Mouse (Mus musculus): ENCODE results near the gene Ttc28. TPM values are rescaled to one million over a fixed set of nuclear protein-coding genes. Genes with fewer than 3 reads are reported as not detected.
A peak's percentile ranks its signal among the peaks of the same experiment; 100 is the strongest.

Ttc28 gene
- total RNA-seq, 2 experiments from 2014 or later, result 0.29 to 0.89 TPM

GRCm38 (mm10) chr5:111261733-111262573 lies 382.4 kb downstream of the Ttc28 start:
- ATAC-seq (ENCODE audit: poor library complexity, severe bottlenecking), result no peak

DNA sequence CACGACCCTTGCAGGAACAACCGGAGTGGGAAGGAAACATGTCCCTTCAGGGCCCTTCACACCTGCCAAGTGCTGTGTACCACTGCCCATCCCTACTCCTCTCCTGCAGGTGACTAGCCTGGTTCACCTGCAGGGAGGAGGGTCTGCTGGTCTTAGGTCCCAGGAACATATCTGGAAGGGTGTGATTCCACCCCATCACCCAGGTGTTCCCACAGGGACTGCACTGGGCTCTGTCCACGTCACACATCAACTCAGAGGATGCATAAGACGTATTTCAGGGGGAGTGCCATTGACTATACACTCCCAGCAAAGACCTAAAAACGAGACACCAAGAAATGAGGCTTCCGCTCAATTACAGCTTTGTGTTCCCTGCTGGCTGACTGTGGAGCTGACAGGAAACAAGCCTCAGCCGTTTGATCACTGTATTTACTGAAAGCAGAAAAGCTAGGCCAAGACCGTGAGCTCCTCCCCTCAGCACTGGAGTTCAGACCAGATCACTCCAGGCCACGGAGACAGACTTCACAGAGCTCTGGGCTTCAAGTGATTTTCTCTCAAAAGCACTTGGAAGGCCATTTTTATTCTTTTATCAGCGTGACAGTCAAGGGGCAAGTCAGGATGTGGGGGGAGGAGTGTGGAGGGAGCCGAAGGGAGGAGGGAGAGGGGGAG lies 383.1 kb downstream of the Ttc28 start:
- ATAC-seq (ENCODE audit: poor library complexity, severe bottlenecking), result no peak

DNA sequence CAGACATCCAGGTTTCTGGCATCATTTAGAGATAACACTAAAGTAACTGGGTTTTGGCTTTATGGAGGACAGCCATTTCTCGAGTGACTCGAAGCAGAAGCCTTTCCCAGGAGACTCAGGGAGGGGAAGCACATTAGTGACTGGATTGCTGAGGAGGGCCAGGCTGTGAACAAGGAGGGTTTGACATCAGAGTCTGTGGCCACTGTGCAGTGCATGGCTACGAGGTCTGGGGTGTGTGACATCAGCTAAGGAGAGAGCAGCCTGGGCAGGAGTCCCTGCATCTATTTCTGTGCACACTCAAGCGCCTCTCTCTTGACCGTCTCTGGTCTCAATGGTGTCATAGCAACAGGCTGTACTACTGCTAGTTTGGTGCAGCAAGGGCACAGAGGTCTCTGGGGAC lies 383.8 kb downstream of the Ttc28 start:
- no peak for ATAC-seq (ENCODE audit: poor library complexity, severe bottlenecking)

DNA sequence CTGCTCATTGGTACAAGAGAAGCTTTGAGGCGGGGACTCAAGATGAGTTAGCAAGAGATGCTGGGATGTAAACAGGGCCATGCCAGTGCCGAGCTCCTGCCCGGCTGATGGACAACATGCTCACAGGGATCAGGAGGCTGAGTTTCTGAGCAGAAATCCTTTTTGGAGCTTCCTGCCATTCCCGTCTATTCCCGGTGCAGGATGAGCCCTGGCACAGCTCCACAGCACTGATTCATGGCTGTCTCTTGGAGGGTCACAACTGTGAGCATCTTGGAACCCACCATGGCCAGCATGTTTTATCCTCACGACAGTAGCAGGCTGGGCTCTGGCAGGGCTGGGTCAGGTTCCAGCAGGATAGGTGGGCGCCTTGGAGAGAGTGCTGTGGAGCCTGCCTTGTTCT lies 384.9 kb downstream of the Ttc28 start:
- ATAC-seq (ENCODE audit: poor library complexity, severe bottlenecking), result no peak

DNA sequence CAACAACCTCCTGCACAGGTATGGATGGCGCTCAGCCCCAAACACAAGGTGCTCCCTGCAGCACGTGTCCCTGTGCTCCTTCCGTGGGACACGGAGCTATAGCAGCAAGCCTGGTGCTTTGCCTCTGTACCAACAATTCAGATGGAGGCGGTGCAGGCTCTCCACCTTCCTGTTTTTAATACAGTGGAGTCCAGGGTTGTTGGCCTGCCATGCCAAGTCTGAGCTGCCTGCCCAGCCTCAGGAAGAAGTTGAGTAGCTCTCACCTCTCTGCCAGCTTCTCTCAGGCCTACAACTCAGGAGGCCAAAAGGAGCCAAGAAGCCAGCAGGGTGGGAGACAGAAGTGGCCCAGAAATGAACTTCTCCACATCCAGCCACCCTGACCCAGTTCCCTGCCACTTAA lies 387.1 kb downstream of the Ttc28 start:
- ATAC-seq (ENCODE audit: poor library complexity, severe bottlenecking), result no peak

- no peak for ATAC-seq (ENCODE audit: poor library complexity, severe bottlenecking)
Observed at GRCm38 (mm10) chr5:111267100-111267499, 387.5 kb downstream of the Ttc28 start.

DNA sequence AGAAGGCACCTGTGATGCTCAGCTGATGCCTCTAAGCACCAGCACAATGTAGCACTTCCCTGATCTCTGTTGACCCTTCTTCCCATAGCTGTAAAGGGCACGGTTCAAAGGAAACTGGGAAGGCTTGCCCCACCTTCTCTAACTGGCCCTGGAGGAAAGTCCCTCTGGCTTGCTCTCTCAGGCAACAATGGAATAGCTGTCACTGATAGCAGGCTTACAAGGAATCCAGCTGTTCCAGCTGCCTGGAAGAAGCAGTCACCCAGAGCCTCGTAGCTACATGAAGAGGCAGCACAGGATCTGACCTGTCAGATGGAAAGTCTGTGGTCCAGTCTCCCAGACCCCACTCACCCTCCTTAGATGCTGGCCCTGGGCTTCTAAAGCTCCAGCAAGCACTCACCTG lies 389.2 kb downstream of the Ttc28 start:
- ATAC-seq (ENCODE audit: poor library complexity, severe bottlenecking), result no peak

GRCm38 (mm10) chr5:111269613-111270205 lies 390.1 kb downstream of the Ttc28 start:
- peak; percentile 81 for ATAC-seq (ENCODE audit: poor library complexity, severe bottlenecking)

GRCm38 (mm10) chr5:111270246-111271002 lies 390.8 kb downstream of the Ttc28 start:
- ATAC-seq (ENCODE audit: poor library complexity, severe bottlenecking), result no peak

DNA sequence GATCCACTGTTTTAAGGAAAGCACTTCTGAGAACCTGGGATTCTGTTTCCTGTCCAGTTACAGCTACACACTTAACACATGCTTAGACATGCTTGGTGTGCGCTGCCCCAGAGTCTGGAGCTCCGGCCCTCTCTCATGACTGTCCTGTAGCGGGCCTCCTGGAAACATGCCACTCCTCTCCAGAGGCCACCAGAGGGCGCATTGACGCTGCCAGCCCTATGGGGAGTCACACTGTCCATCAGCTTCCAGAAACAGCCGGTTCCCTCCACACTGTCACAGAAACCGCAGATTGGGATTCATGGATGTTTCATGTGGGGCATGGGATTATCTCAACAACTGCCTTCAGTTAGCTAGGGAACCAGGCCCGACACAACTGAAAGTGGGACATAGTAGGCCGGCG lies 394.0 kb downstream of the Ttc28 start:
- ATAC-seq (ENCODE audit: poor library complexity, severe bottlenecking), result peak; percentile 69

GRCm38 (mm10) chr5:111274948-111275347 lies 395.3 kb downstream of the Ttc28 start:
- ATAC-seq (ENCODE audit: poor library complexity, severe bottlenecking), result no peak

DNA sequence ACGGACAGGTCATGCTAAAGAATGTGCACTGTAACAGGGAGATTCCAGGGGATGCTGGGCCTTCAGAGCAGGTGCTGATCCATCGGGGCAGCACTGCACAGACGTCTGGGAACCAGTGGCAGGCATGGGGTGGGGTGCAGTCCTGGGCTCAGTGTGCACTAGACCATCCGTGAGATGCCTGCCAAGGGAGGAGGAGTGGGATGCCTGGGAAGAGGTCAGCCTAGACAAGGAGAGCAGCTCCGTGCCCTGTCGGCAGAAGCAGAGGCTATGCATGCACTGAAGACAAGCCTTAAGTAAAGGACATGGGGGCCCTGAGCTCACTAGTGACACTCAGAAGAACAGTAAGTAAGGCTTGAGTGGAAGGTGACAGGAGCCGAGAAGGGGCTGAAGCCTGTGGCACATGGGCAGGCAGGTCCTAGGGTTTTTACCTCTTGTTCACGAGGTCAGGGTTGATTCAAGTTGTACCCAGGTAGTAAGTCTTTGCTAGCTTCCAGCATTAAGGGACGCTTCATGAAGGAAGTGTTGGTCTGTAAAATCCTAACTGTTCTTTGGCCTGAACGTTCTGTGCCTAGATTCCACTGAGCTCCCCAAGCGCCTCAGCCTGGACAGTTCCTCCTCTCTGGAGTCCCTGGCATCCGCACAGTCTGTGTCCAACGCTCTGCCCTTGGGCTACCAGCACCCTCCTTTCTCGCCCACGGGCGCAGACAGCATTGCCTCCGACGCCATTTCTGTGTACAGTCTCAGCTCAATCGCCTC lies 405.0 kb downstream of the Ttc28 start:
- no peak for ATAC-seq (ENCODE audit: poor library complexity, severe bottlenecking)

DNA sequence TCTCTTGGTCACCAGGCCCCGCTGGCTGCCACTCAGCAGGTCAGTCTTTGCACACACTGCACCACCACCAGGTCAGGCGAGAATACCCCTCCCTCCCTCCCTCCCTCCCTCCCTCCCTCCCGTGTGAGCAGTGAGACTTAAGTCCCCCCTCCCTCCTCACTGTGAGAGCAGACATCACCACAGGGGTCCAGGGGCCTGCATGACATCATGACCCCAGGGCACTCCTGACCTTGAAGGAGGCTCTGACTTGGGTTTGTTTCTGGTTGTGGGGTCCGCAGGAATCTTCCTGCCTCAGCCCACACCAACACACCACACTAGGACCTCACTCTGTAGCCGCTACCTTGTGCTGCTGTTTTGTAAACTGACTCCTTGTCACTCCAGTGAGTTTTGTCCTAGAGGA lies 408.0 kb downstream of the Ttc28 start:
- no peak for ATAC-seq (ENCODE audit: poor library complexity, severe bottlenecking)

DNA sequence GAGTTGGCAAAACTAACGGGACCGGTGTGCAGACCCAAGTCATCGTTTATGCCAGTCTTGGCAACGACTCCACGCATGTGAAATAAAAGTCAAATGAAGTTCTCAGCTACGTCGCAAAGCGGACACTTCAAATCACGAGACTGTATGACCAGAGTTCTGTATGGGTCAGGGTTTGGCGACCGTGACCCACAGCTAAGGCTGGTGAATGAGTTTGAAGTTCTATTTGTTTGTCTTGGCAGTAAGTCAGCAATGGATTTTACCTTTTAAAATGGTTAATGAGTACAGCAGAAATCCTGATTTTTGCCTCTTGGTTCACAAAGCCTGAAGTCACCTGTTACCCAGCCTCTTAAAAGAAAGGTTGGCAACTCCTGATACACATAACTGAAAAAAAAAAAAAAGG lies 408.9 kb downstream of the Ttc28 start:
- no peak for ATAC-seq (ENCODE audit: poor library complexity, severe bottlenecking)

- ATAC-seq (ENCODE audit: poor library complexity, severe bottlenecking), result no peak
Observed at GRCm38 (mm10) chr5:111290071-111290470, 410.5 kb downstream of the Ttc28 start.

- ATAC-seq (ENCODE audit: poor library complexity, severe bottlenecking), result no peak
Observed at GRCm38 (mm10) chr5:111291639-111292038, 412.0 kb downstream of the Ttc28 start.

- ATAC-seq (ENCODE audit: poor library complexity, severe bottlenecking), result no peak
Observed at GRCm38 (mm10) chr5:111297801-111298200, 418.2 kb downstream of the Ttc28 start.

DNA sequence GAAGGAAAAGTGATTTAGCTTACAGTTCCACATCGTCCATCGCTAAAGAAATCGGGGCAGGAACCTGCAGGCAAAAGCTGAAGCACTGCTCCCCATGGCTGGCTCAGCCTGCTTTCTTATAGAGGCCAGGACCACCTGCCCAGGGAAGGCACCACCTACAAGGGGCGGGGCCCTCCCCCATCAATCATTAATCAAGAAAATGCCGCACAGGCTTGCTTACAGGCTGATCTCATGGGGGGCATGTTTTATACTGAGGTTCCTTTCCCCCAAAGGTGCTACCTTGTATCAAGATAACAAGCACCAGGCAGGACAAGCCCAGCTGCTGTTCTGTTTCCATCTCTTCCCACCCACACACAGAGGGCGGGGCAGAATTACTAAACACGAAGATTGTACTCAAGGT lies 419.1 kb downstream of the Ttc28 start:
- ATAC-seq (ENCODE audit: poor library complexity, severe bottlenecking), result no peak

DNA sequence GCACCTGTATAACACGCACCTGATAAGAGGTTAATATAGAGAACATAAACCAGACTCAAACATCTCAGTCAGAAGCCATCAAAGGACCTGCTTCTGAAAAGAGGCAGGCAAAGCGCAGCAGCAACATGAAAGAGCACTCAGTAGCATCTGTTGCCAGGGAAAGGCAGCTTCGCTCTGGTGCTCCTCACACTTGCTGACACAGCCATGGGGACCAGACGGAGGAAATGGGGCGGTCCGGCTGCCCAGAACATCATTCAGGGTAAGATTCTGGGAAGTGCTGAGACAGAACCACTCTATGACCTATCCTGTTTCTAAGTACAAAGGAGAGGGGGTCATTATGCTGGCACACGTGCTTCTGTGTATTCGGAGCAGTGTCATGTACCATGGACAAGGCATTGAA lies 421.2 kb downstream of the Ttc28 start:
- no peak for ATAC-seq (ENCODE audit: poor library complexity, severe bottlenecking)

- ATAC-seq (ENCODE audit: poor library complexity, severe bottlenecking), result peak; percentile 59; the same call in 1 of the 2 replicates
Observed at GRCm38 (mm10) chr5:111301736-111302135, 422.1 kb downstream of the Ttc28 start.

Data from megakaryocyte, adult 5-6 weeks (primary cell).